Mouse (Mus musculus): Measurements from ENCODE around the gene Shbg. TPM values are rescaled to one million over a fixed set of nuclear protein-coding genes. Genes with fewer than 3 reads are reported as not detected.

Gene Shbg
- not detected in 2 replicates for polyA plus RNA-seq (2012; rRNA removed)

DNA sequence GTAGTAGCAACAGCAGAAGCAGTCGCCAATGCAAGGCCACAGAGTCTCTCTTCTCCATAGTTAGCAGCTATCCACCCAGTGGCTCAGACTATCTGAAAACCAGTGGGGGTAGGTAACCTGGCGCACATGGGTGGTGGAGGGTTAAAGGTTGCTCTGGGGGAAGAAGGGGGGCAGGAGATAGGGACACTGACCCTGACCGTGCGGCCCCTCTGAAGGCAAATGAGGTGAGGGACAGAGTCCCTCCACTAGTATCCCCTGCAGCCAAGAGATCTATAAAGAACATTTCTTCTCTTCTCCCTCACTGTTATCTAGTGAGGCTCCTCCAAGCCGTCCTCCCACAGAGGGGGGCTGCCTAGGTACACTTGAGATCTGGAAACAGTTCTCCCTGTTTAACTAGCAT lies at the start of gene Shbg:
TSS of gene Shbg (minus strand) at position 101 of the 400 bp plus-strand sequence.
- no peak for DNase-seq (ENCODE audit: low read depth)

DNA sequence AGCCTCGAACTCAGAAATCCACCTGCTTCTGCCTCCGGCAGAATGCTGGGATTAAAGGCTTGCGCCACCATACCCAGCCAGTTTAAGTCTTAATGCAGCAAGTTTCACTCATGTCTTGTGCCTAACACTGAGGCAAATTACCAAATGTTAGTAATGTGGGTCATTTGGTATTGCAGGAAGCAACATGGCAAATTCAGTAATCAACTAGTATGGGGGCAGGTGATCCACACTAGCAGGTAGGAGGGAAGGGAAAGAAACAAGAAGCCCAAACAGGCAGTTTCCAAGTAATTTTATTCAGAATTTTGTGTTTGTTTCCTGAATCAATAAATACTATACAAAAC lies 48.9 kb upstream of the Shbg start:
- no peak for DNase-seq (ENCODE audit: low read depth)

DNA sequence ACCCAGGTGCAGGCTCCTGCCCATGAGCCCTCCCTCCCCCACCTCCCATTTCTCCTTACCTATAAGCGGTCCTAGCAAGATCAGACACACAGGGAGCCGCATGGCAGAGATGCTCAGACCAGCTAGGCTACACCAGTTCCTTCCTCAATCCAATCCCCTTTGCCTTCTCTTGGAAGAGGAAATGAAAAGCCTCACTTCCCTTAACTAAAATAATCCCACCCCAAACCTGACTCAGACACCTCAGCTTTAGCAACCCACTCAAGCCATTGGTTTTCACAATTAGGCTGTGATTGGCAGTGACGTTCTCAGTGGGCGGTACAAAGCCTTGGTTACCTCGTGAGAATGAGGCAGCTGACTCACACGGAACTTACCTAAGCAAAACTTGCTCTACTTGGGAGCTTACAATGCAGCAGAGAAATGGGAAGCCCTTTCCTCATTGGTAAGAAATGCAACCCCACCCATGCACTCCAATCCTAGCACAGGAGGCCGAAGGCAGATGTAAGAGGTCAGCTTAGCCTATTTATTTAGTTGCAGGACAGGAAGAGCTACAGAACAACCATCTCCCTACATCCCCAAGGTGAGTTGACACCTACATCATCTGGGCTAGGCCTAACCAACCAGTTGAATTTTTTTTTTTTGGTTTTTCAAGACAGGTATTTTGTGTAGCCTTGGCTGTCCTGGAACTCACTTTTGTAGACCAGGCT lies 48.4 kb upstream of the Shbg start, which contains the start of gene Cd68:
TSS of gene Cd68 (minus strand) at position 193 of the 704 bp plus-strand sequence.
- DNase-seq (ENCODE audit: low read depth): no peak

DNA sequence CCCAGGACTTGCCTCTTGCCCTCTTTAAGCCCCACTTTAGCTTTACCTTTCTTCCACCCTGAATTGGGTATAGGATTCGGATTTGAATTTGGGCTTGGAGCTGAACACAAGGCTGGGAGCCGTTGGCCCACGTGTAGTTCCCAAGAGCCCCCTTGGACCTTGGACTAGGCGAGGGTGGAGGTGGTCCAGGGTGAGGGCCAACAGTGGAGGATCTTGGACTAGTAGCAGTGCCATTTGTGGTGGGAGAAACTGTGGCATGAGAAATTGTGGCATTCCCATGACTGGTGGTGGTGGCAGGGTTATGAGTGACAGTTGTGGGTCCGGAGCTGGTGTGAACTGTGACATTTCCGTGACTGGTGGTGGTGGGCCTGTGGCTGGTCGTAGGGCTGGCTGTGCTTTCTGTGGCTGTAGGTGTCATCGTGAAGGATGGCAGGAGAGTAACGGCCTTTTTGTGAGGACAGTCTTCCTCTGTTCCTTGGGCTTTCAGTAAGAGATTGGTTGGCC lies 47.8 kb upstream of the Shbg start:
- DNase-seq (ENCODE audit: low read depth): no peak

DNA sequence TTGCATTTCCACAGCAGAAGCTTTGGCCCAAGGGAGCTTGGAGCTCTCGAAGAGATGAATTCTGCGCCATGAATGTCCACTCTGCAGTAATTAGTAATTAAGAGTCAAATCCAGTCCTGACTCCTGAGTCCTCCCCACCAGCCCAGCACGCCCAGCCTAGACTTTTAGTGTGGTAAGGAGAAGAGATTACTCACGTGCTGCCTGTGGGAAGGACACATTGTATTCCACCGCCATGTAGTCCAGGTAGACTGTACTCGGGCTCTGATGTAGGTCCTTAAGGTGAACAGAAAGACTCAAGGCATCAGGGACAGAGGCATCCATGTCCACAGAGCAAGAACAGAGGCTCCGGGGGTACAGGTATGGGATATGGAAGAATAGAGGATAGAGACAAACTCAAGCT lies 47.1 kb upstream of the Shbg start:
- DNase-seq (ENCODE audit: low read depth): no peak

DNA sequence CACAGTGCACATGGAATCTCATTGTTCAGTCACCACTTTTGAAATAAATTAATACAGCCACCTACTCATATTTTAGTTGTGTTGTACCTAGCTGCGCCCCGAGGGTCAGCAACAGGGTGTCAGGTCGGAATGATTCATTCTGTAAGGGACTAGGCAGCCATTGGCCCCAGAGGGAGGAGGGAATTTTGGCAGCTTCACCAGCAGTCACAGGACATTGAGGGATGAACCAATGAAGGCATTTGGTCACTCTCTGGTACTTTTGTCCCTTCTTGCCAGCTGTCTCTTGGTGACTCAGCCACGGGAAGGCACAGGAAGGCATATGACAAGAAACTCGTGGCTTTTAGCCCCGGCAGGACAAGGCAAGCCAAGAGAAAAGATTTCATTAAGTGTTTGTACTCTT lies 46.1 kb upstream of the Shbg start:
- DNase-seq (ENCODE audit: low read depth): no peak

DNA sequence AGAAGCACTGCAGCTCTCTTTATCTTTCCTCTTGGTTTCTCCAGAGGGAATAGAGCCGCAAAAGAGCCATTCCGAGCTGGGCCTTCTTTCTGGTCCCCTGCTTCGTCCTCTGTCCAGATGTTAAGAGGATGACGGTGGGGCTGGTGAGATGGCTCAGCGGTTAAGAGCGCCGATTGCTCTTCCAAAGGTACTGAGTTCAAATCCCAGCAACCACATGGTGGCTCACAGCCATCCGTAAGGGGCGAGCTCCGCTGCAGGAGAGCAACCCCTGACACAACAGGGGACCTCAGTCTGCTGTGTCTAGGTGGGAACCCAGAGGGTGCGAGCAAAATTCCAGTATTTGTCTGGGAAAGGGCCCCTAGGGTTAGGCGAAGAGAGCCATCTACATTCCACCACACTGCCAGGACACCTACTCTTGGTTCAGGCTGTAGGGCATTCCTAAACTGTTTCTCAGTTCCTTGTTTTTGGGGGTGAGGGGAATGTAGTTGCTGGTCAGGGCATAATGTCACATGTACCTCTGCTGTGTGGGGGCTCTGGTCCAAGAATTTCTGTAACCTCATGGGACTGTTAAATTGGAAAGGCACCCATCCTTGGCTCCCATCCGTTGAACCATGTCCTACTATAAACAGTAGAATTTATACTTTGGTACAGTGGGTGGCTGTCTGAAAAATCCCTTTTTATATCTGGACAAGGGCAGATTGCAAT lies 45.4 kb upstream of the Shbg start:
- DNase-seq (ENCODE audit: low read depth): no peak

DNA sequence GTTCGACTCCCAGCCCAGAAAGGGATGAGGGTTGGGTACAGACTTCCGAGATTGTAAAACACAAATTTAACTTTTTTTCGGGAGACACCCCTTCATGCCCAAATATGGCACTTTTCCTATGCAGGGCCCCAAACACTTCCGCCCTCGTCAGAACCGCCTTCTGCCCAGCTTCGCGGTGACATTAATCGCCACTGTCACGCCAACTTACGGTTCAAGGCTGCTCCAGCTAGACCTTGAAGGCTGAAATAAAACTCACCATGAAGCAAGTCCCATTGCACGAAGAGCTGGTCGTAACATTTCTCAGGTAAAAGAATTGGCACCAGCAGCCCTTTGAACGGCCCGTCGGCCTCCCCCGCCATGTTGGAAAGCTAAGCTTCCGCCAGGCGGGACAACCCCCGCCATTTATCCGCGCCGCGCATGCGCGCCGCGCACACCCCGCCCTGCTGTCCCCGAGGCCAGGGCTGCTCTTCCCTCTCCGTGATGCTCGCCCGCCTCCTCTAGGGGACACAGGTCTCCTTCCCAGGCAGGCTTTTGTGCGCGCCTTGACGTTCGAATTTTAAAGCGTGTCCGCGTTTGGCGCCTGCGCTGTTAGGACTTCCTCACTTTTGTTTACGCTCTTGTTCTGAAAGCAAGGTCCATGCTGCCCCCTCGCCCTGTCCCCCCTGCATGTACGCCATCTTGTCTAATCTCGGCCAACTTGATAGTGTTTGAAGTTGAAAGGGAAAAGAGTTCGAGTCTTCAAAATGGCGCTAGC lies 44.7 kb upstream of the Shbg start, which contains the start of gene Mpdu1:
TSS of gene Mpdu1 (minus strand) at position 430 of the 754 bp plus-strand sequence.
- DNase-seq (ENCODE audit: low read depth): no peak

DNA sequence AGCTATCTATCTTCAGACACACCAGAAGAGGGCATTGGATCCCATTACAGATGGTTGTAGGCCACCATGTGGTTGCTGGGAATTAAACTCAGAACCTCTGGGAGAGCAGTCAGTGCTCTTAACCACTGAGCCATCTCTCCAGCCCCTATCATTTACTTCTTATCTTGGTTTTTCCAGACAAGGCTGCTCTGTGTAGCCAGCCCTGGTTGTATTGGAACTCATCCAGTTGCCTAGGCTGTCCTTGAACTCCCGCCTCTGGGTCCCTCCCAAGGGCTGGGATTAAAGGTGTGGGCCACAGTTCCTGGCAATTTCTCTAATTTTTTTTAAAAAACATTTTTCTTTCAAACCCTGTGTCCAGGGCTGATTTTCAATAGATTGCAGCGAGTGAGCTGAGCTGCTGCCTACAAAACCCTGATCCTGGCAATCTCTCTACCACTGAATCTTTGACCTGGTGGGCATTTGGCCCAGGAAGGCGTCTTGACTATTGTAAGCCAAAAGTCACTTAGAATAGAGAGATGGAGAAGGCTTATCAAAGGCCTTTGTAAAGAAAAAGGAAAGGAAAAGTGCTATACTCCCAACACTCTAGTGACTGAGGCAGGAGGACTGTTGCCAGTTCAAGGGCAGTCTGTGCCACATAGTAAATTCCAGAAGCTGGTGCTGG lies 43.6 kb upstream of the Shbg start:
- DNase-seq (ENCODE audit: low read depth): no peak

DNA sequence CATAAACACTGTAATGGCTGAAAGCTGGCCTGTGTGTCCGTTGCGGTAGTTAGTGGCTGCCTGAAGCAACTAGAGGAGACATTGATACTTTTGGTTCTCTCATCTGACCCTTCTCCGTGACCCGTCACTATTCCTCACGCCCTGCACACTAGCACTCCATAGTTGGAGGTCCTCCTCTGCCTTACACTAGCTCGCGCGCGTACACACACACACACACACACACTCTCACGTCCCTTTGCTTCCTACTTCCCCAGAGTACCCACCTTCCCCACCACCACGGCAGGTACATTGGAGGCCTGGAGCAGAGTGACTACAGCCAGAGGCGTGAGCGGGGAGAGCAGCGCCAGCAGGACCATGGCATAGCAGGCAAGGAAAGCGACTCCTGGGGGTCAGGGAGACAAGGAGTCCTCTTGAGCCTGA lies 39.8 kb upstream of the Shbg start:
- DNase-seq (ENCODE audit: low read depth): no peak

DNA sequence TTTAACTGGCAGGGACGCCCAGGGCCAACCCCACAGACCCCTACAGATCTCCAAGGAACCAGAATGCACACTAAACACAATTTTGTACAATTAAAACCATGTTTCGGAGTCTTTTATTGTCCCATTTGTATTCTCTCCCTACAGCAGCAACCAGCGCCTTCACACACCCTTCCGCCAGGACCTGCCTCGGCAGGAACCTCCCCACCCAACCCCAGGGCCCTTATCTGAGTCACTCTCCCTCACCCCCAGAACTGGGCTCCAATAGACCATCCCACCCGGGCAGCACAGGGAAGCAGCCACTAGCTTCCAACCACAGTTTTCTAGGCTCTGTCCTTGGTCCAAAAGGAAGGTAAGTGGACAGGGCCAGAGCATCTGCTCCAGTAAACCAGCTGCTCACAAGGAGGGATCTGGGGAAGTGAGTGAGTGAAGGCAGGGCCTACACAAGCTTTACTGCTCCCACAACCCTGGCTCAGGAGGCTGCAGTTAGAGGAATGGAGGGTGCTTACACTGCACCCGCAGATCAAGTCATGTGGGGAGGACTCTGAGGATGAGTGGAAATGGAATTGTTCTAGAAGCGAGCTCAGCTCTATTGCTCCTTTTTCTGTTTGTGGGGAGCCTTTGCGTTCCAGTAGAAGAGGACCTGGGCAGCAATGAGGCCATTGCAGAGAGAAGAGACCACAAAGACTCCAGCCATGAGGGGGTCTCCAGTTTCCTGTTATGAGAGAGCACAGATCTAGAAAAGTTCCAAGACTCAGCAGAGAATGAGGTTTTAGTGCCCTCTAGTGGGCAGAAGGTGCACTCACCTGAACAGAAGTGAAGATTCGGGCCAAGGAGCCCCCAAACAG lies 39.1 kb upstream of the Shbg start:
- no peak for DNase-seq (ENCODE audit: low read depth)

DNA sequence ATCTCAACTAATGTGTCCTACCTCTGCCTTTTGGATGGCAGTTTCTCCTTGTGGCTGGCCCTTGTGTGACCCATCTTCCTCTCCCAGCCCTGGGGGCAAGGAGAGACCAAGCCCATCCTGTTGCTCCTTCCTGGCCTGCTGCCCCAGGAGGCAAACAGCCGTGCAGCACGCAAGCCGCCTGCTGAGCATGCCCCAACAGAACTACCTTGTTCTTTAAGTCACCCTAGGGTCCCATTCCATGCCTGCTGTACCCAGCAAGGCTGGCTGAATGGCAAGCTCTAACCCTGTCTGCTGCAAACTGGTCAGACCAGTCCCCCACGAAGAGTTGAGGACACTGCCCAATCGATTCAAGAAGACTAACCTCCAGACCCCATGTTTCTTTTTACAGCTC lies 38.4 kb upstream of the Shbg start:
- DNase-seq (ENCODE audit: low read depth): no peak

DNA sequence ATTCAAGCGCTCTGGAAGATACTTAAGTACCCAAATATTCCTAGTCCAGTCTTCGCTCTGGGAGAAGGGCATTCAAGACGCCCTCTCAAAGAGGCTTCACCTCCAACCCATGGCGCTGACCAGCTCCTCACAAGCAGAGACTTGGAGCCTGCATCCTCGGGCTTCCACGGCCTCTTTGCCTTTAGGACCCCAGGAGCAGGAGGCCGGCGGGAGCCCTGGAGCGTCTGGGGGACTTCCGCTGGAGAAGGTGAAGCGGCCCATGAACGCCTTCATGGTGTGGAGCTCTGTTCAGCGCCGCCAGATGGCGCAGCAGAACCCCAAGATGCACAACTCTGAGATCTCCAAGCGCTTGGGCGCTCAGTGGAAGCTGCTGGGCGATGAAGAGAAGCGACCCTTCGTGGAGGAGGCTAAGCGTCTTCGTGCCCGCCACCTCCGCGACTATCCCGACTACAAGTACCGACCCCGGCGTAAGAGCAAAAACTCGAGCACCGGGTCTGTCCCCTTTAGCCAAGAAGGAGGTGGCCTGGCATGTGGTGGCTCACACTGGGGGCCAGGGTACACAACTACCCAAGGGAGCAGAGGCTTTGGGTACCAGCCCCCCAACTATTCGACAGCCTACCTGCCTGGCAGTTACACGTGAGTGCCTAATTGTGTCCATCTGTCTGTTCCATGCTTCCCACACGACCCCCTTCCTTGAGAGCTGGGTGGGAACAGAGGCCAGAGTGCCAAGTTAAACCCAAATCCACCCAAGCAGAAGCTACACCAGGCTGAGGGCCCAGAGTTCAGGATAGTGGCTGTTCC lies 37.8 kb upstream of the Shbg start, which contains the start of gene Sox15:
TSS of gene Sox15 (plus strand) at position 51 of the 801 bp plus-strand sequence.
- no peak for DNase-seq (ENCODE audit: low read depth)

DNA sequence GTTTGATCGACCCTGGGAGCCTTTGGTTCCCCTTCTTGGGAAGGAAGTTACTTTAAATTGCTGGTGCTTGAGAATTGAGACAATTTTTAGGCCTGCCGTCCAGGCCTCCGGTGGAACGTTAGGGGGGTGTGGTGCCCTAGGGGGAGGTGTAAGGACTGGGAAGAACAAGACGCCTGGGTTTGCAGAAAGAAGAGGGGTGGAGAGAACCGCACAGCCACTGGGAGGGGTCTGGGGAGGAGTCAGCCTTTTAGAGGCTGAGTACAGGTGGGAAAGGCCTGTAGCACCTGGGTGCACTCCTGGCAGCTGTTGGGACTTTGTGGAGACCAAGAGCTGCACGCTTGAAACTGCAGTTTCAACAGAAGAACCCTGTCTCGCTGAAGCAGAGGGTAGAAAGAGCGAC lies 37.1 kb upstream of the Shbg start:
- no peak for DNase-seq (ENCODE audit: low read depth)

DNA sequence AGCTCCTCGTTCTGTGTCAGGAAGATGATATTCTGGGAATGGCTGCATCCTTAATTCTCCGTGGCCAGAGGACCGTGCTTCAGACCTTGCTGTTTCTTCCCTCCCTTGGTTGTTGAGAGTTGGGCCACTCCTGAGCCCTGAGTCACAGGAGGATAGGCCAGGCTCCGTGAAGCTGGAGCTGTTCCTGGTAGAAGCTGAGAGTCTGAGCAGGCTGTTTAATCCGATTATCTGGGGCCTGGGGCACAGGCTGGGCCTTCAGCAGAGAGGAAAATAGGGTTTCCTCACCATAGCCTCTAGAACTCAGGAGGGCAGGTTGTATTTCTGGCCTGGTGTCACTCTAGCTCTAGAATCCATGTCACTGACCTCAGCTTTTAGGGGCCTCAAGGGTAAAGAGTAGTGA lies 35.7 kb upstream of the Shbg start:
- no peak for DNase-seq (ENCODE audit: low read depth)

DNA sequence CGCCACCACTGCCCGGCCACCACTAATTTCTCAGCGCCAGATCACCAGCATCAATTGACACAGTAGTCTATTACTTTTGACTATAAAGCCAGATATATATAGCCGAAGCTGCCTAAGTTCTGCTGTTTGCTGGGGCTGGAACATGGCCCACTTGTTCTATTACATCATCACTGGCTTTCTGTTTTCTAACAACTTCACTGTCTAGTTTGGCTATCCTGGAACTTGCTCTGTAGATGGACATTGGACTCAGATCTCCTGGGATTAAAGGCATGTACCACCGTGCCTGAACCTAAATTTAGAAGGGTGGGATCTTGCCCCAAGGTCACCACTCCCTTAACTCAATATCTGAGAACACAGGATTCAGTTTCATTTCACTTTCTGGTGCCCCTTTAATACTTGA lies 28.2 kb upstream of the Shbg start:
- no peak for DNase-seq (ENCODE audit: low read depth)

DNA sequence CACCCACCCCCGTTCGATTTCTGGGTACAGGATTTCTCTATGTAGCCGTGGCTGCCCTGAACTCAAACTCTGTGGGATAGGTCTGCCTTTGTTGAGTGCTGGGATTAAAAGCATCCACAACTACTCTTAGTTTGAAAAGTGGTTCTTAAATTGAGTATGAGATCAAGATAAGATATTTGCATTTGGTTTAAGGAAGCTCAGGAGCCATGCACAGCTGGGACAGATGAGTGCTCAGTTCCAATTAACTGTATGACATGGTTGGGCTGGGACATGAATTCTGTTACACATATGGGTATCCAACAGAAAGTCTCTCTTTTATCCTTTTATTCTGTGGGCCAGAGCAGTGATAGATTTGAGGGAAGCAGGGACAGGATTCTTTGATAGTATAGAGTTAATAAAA lies 17.8 kb upstream of the Shbg start:
- no peak for DNase-seq (ENCODE audit: low read depth)

DNA sequence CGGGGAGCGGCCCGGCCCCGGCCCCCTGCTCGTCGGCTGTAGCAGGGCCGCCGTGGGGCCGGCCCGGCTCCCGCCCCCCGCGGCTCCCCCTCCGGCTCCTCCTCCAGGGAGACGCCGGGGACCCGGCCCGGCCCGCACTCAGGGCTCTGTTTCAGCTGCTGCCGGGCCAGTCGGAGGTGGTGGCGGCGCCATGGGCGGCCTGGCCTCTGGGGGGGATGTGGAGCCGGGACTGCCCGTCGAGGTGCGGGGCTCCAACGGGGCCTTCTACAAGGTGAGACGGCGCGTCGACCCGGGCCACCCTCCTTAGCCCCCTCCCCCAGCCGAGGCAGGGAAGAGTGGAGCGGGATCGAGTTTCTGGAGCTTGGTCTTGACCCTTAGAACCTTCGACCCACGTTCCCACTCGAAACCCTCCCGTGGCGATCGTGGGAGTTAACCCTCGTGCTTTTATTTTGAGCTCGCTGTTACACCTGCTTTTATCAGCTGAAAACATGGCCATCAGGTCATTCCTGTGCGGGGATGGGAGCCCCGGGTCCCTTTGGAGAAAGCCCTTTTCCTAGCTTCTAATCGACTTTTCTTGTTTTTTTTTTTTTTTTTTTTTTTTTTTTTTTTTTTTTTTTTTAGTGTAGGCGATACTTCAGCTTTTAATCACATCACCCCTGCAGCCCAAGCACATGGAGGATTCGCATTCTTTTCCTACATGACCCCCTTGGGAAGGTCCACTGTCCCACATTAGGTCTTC lies 15.6 kb upstream of the Shbg start:
- DNase-seq (ENCODE audit: low read depth): no peak

Measured in gonadal fat pad, adult 2 months (tissue).